Mouse (Mus musculus): ENCODE data around the gene 2310039H08Rik. TPM values are rescaled to one million over a fixed set of nuclear protein-coding genes. Genes with fewer than 3 reads are reported as not detected.

Gene 2310039H08Rik
- polyA plus RNA-seq, 1 experiment: 40.9 TPM

DNA sequence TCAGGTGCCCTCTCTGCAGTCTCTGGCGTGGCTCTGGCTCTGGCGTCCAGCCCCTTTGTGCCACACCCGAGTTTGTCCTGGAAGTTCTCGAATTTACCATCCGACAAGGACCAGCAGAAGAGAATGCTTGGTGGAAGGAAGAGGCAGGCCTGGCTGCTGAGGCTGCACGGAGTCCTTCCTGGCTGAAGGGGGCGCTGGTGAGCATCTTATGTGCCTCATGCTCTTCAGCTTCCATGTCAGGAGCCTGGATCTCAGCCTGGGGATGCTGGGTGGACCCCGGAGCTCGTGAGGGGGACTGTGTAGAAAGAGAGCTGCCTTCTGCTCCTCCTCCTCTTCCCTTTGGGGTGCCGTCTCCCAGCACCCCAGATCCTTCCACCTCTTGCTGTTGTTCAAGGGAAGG is 36.3 kb upstream of the 2310039H08Rik start:
- H3K27me3 ChIP-seq (ENCODE audit: control insufficient read depth, insufficient read depth, insufficient read length): no peaks in the 10 kb centered on the region
- peaks cover 8% of the 10 kb centered on the region for H3K36me3 ChIP-seq (ENCODE audit: control insufficient read depth, insufficient read depth)
- H3ac ChIP-seq (ENCODE audit: control insufficient read depth, insufficient read length, low read depth): no peak overlapping the region
- no peaks in the 10 kb centered on the region for H3K79me3 ChIP-seq (ENCODE audit: low read depth)
- H3K79me2 ChIP-seq (ENCODE audit: control insufficient read depth, insufficient read depth): no peaks in the 10 kb centered on the region
- no peak overlapping the region for H3K4me3 ChIP-seq (ENCODE audit: insufficient read depth, poor library complexity, severe bottlenecking)
- TF ChIP-seq FOSL1 (IDR thresholded peaks at IDR 0.05; ENCODE audit: insufficient read depth, low read length, poor library complexity, severe bottlenecking) (no peak), MYOD1 (IDR thresholded peaks at IDR 0.05; ENCODE audit: control insufficient read depth, insufficient read length, low read depth) (no peak), USF1 (IDR thresholded peaks at IDR 0.05; ENCODE audit: low read depth) (no peak), MYOG (IDR thresholded peaks at IDR 0.05; ENCODE audit: control insufficient read depth, extremely low read depth, insufficient read length) (no peak), MAX (IDR thresholded peaks at IDR 0.05) (no peak), CEBPB (IDR thresholded peaks at IDR 0.05; ENCODE audit: low read depth) (no peak), CTCF (IDR thresholded peaks at IDR 0.05; ENCODE audit: control insufficient read depth, insufficient read depth, insufficient read length) (peak; percentile 31)

DNA sequence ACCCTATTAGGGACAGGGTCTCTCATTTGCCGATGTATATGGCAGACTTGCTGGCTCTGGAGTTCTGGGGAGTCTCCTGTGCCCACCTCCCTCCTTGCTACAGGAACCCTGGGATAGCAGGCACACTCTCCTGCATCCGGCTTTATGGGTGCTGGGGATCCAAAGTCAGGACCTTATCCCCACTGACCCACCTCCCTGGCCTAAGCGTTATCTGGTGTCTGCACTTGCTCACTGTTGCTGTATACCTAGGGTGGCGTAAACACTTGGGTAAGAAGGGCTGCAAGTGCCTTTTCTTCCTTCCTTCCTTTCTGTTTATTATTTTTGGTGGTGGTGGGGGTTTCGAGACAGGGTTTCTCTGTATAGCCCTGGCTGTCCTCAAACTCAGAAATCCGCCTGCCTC is 31.1 kb upstream of the 2310039H08Rik start:
- Histone ChIP-seq H3K4me3 (ENCODE audit: insufficient read depth, poor library complexity, severe bottlenecking) (no peak overlapping the region), H3K36me3 (ENCODE audit: control insufficient read depth, insufficient read depth) (peaks cover 32% of the 10 kb centered on the region), H3K79me3 (ENCODE audit: low read depth) (no peaks in the 10 kb centered on the region), H3K79me2 (ENCODE audit: control insufficient read depth, insufficient read depth) (no peaks in the 10 kb centered on the region), H3ac (ENCODE audit: control insufficient read depth, insufficient read length, low read depth) (no peak overlapping the region), H3K27me3 (ENCODE audit: control insufficient read depth, insufficient read depth, insufficient read length) (no peaks in the 10 kb centered on the region)
- TF ChIP-seq CEBPB (IDR thresholded peaks at IDR 0.05; ENCODE audit: low read depth): no peak
- TF ChIP-seq MYOG (IDR thresholded peaks at IDR 0.05; ENCODE audit: control insufficient read depth, extremely low read depth, insufficient read length): no peak
- TF ChIP-seq MAX (IDR thresholded peaks at IDR 0.05): no peak
- TF ChIP-seq CTCF (IDR thresholded peaks at IDR 0.05; ENCODE audit: control insufficient read depth, insufficient read depth, insufficient read length): no peak
- TF ChIP-seq FOSL1 (IDR thresholded peaks at IDR 0.05; ENCODE audit: insufficient read depth, low read length, poor library complexity, severe bottlenecking): no peak
- no peak for TF ChIP-seq USF1 (IDR thresholded peaks at IDR 0.05; ENCODE audit: low read depth)

DNA sequence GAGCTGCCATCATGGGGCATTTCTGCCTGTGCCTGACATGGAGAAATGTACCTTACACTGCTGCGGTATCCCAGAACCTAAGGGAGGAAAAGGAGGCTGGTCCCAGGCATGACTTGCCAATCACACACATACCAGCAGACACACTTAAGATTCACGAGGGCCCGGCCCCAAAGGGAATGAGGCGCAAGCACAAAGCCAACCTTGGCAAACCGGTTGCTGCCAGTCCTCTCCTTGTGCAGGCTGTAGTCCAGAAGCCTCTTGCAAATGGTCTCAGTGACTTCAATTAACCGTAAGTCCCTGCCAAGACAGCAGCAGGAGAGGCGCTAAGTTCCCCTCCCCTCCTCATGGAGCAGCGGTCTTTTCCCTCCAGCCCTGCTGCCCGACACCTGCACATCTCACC is 29.4 kb upstream of the 2310039H08Rik start:
- no peak overlapping the region for H3ac ChIP-seq (ENCODE audit: control insufficient read depth, insufficient read length, low read depth)
- peaks cover 35% of the 10 kb centered on the region for H3K36me3 ChIP-seq (ENCODE audit: control insufficient read depth, insufficient read depth)
- H3K79me2 ChIP-seq (ENCODE audit: control insufficient read depth, insufficient read depth): peaks cover 7% of the 10 kb centered on the region
- H3K4me3 ChIP-seq (ENCODE audit: insufficient read depth, poor library complexity, severe bottlenecking): no peak overlapping the region
- H3K27me3 ChIP-seq (ENCODE audit: control insufficient read depth, insufficient read depth, insufficient read length): no peaks in the 10 kb centered on the region
- no peaks in the 10 kb centered on the region for H3K79me3 ChIP-seq (ENCODE audit: low read depth)
- TF ChIP-seq MAX (IDR thresholded peaks at IDR 0.05) (no peak), MYOD1 (IDR thresholded peaks at IDR 0.05; ENCODE audit: control insufficient read depth, insufficient read length, low read depth) (no peak), USF1 (IDR thresholded peaks at IDR 0.05; ENCODE audit: low read depth) (no peak), FOSL1 (IDR thresholded peaks at IDR 0.05; ENCODE audit: insufficient read depth, low read length, poor library complexity, severe bottlenecking) (no peak), CTCF (IDR thresholded peaks at IDR 0.05; ENCODE audit: control insufficient read depth, insufficient read depth, insufficient read length) (no peak), MYOG (IDR thresholded peaks at IDR 0.05; ENCODE audit: control insufficient read depth, extremely low read depth, insufficient read length) (no peak), CEBPB (IDR thresholded peaks at IDR 0.05; ENCODE audit: low read depth) (no peak)

DNA sequence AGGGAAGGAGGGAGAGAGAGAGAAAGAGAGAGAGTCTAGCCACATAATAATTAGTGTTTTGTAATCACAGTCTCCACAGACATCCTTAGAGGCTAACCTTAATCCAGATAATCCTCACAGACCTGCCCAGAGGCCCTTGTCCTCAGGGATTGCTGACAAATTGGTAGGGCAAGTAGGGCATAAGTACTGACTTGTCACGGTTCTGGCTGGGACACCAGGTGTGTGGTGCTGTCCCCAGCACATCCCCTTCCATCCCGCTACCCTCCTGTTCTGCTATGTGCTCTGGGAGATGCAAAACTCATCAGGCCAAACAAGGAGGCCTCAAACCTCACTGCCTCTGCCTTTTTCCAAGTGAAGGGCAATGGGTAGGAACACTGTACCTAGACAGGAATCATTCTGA is 26.9 kb upstream of the 2310039H08Rik start:
- Histone ChIP-seq H3K79me3 (ENCODE audit: low read depth) (peaks cover 16% of the 10 kb centered on the region), H3ac (ENCODE audit: control insufficient read depth, insufficient read length, low read depth) (no peak overlapping the region), H3K27me3 (ENCODE audit: control insufficient read depth, insufficient read depth, insufficient read length) (no peaks in the 10 kb centered on the region), H3K4me3 (ENCODE audit: insufficient read depth, poor library complexity, severe bottlenecking) (no peak overlapping the region), H3K79me2 (ENCODE audit: control insufficient read depth, insufficient read depth) (peaks cover 31% of the 10 kb centered on the region), H3K36me3 (ENCODE audit: control insufficient read depth, insufficient read depth) (peaks cover 35% of the 10 kb centered on the region)
- no peak for TF ChIP-seq MYOG (IDR thresholded peaks at IDR 0.05; ENCODE audit: control insufficient read depth, extremely low read depth, insufficient read length)
- TF ChIP-seq USF1 (IDR thresholded peaks at IDR 0.05; ENCODE audit: low read depth): no peak
- TF ChIP-seq MAX (IDR thresholded peaks at IDR 0.05): no peak
- no peak for TF ChIP-seq FOSL1 (IDR thresholded peaks at IDR 0.05; ENCODE audit: insufficient read depth, low read length, poor library complexity, severe bottlenecking)
- no peak for TF ChIP-seq CTCF (IDR thresholded peaks at IDR 0.05; ENCODE audit: control insufficient read depth, insufficient read depth, insufficient read length)

DNA sequence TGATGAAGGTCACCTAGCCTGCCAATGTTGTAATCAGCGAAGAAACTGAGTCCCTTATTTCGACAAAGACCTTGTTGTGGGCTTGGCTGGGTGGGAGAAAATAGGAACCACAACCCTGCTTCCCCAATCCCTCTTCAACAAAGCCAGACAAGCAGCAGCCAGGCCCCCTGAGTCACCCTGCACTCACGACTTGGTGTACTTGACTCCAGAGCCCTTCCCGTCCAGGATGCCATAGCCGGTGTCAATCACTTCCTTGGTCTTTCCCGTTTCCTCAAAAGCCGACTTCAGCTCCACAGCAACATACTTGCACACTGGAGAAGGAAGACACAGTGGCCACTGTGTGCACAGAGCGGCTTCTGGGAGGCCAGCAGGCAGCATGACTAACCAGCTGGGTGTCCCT is 25.2 kb upstream of the 2310039H08Rik start:
- H3ac ChIP-seq (ENCODE audit: control insufficient read depth, insufficient read length, low read depth): no peak overlapping the region
- no peak overlapping the region for H3K4me3 ChIP-seq (ENCODE audit: insufficient read depth, poor library complexity, severe bottlenecking)
- no peaks in the 10 kb centered on the region for H3K27me3 ChIP-seq (ENCODE audit: control insufficient read depth, insufficient read depth, insufficient read length)
- H3K36me3 ChIP-seq (ENCODE audit: control insufficient read depth, insufficient read depth): peaks cover 35% of the 10 kb centered on the region
- TF ChIP-seq FOSL1 (IDR thresholded peaks at IDR 0.05; ENCODE audit: insufficient read depth, low read length, poor library complexity, severe bottlenecking) (no peak), MYOD1 (IDR thresholded peaks at IDR 0.05; ENCODE audit: control insufficient read depth, insufficient read length, low read depth) (no peak), CEBPB (IDR thresholded peaks at IDR 0.05; ENCODE audit: low read depth) (no peak), MAX (IDR thresholded peaks at IDR 0.05) (no peak), CTCF (IDR thresholded peaks at IDR 0.05; ENCODE audit: control insufficient read depth, insufficient read depth, insufficient read length) (no peak), USF1 (IDR thresholded peaks at IDR 0.05; ENCODE audit: low read depth) (no peak), MYOG (IDR thresholded peaks at IDR 0.05; ENCODE audit: control insufficient read depth, extremely low read depth, insufficient read length) (no peak)
- H3K79me2 ChIP-seq (ENCODE audit: control insufficient read depth, insufficient read depth): peaks cover 44% of the 10 kb centered on the region
- H3K79me3 ChIP-seq (ENCODE audit: low read depth): peaks cover 28% of the 10 kb centered on the region

DNA sequence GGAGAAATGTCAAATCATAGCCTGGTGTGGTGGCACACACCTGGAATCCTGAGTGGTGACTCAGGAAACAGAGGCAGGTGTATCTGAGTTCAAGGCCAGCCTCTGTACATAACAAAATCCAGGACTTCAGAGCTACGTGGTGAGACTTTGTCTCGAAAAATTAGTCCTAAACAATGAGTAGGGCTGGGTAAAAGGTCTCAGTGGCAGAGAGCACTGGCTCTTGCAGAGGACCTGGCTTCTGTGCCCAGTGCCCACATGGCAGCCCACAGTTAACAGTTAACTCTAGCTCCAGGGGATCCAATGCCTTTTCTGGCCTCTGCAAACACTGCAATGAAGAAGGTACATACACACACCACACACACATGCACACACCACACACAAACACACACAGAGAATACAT is 24.6 kb upstream of the 2310039H08Rik start:
- Histone ChIP-seq H3K79me2 (ENCODE audit: control insufficient read depth, insufficient read depth) (peaks cover 44% of the 10 kb centered on the region), H3K27me3 (ENCODE audit: control insufficient read depth, insufficient read depth, insufficient read length) (no peaks in the 10 kb centered on the region), H3K79me3 (ENCODE audit: low read depth) (peaks cover 28% of the 10 kb centered on the region), H3K36me3 (ENCODE audit: control insufficient read depth, insufficient read depth) (peaks cover 30% of the 10 kb centered on the region), H3ac (ENCODE audit: control insufficient read depth, insufficient read length, low read depth) (no peak overlapping the region), H3K4me3 (ENCODE audit: insufficient read depth, poor library complexity, severe bottlenecking) (no peak overlapping the region)
- TF ChIP-seq FOSL1 (IDR thresholded peaks at IDR 0.05; ENCODE audit: insufficient read depth, low read length, poor library complexity, severe bottlenecking) (no peak), MYOG (IDR thresholded peaks at IDR 0.05; ENCODE audit: control insufficient read depth, extremely low read depth, insufficient read length) (no peak), USF1 (IDR thresholded peaks at IDR 0.05; ENCODE audit: low read depth) (no peak), CTCF (IDR thresholded peaks at IDR 0.05; ENCODE audit: control insufficient read depth, insufficient read depth, insufficient read length) (no peak), CEBPB (IDR thresholded peaks at IDR 0.05; ENCODE audit: low read depth) (no peak), MYOD1 (IDR thresholded peaks at IDR 0.05; ENCODE audit: control insufficient read depth, insufficient read length, low read depth) (no peak), MAX (IDR thresholded peaks at IDR 0.05) (no peak)
